Mouse (Mus musculus): ENCODE measurements around the gene Rcc2. TPM values are rescaled to one million over a fixed set of nuclear protein-coding genes. Genes with fewer than 3 reads are reported as not detected.

Rcc2 gene
- polyA plus RNA-seq, 1 experiment from 2014 or later, result 13.7 TPM

DNA sequence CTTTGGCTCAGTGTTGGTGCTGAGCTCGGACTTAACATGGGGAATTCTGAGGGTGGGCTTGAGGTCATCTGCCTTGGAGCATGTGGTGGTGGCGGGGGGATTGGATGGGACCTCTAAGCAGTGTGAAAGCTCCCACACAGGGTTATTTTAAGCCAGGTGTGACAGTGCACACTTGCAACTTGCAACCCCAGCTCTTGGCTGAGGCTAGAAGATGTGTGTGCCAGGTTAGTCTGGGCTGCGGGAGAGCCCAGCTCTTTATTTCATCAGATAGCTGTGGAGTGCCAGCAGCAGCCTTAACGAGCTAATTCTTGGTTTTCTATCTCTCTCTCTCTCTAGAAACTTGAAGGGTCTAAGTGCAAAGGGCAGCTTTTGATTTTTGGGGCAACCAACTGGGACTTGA, 7.3 kb downstream of the Rcc2 start:
- Histone ChIP-seq H3K27ac (ENCODE audit: low read length) (peak overlapping the region; percentile 78), H3K36me3 (ENCODE audit: control insufficient read depth, insufficient read depth, low read length) (peaks cover 11% of the 10 kb centered on the region; the same call in 1 of the 2 replicates), H3K27me3 (replicated peaks; ENCODE audit: control insufficient read depth, insufficient read depth, low read length) (no peaks in the 10 kb centered on the region), H3K9ac (ENCODE audit: low read depth, low read length) (peak overlapping the region; percentile 50), H3K4me3 (ENCODE audit: low read length) (peak overlapping the region; percentile 12; the same call in 1 of the 2 replicates), H3K4me2 (ENCODE audit: low read depth, low read length) (peak overlapping the region; percentile 34), H3K9me3 (ENCODE audit: control insufficient read depth, low read length) (no peaks in the 10 kb centered on the region), H3K4me1 (ENCODE audit: control insufficient read depth, insufficient read depth, low read length) (peaks cover 55% of the 10 kb centered on the region)
- 71% methylated on average over 4 of the region's 4 CpGs for WGBS
- no peak for ATAC-seq

DNA sequence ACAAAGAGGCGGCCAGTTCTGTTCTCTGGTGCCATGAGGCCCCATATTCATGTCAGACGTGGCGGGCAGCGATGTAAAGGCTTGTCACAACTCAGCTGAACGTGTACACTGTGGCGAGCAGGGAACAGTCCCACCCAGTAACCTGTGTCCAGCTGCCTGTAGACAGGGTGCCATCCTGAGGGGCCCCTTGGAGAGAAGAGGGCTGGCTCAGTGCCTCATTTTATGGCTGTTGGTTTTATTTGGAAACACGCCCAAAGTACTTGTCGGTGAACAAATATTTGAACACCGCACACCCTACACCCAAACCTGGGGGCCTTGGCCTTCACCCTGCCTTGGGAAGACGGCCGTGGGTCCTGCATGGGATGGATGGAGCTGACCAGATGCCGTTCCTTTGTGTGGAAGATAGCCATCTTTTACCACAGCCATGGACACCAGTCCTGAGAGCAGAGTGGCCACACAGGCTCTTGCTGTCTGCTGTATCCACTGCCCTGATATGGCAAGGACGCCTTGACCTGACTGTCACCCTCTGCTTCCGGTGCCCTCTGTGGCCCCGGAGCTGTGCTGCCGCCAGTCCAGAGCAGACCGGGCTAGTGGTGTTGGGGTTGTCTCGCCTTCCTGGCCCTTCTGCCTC, 8.1 kb downstream of the Rcc2 start:
- Histone ChIP-seq H3K27me3 (replicated peaks; ENCODE audit: control insufficient read depth, insufficient read depth, low read length) (no peaks in the 10 kb centered on the region), H3K36me3 (ENCODE audit: control insufficient read depth, insufficient read depth, low read length) (peaks cover 11% of the 10 kb centered on the region; the same call in 1 of the 2 replicates), H3K4me2 (ENCODE audit: low read depth, low read length) (peak overlapping the region; percentile 34), H3K4me1 (ENCODE audit: control insufficient read depth, insufficient read depth, low read length) (peaks cover 54% of the 10 kb centered on the region), H3K27ac (ENCODE audit: low read length) (peak overlapping the region; percentile 78), H3K4me3 (ENCODE audit: low read length) (no peak overlapping the region), H3K9me3 (ENCODE audit: control insufficient read depth, low read length) (no peaks in the 10 kb centered on the region), H3K9ac (ENCODE audit: low read depth, low read length) (peak overlapping the region; percentile 50)
- WGBS, result 57% methylated on average over 18 of the region's 18 CpGs
- peak; percentile 84 for ATAC-seq

DNA sequence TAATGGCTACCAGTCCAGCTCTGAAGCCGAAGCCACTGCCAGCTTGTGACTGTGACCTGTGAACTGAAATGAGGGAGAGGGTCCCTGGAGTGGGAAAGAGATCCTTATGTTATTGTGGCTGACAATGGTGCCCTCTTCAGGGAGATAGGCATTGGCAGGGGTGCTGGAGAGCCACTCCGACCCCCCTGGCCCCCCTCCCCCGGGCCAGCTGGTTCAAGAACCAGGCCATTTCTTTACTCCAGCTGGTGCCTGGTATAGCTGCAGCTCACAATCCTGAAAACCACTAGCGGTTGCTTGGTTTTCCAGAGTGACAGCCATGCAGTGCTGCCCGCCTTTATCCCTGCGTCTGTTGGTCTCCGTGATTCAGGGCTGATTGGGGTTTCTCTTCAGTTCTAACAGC, 8.8 kb downstream of the Rcc2 start:
- Histone ChIP-seq H3K27me3 (replicated peaks; ENCODE audit: control insufficient read depth, insufficient read depth, low read length) (no peaks in the 10 kb centered on the region), H3K4me3 (ENCODE audit: low read length) (no peak overlapping the region), H3K4me1 (ENCODE audit: control insufficient read depth, insufficient read depth, low read length) (peaks cover 50% of the 10 kb centered on the region), H3K9me3 (ENCODE audit: control insufficient read depth, low read length) (no peaks in the 10 kb centered on the region), H3K36me3 (ENCODE audit: control insufficient read depth, insufficient read depth, low read length) (peaks cover 13% of the 10 kb centered on the region; the same call in 1 of the 2 replicates), H3K4me2 (ENCODE audit: low read depth, low read length) (no peak overlapping the region), H3K9ac (ENCODE audit: low read depth, low read length) (no peak overlapping the region), H3K27ac (ENCODE audit: low read length) (no peak overlapping the region)
- WGBS, result 73% methylated on average over 7 of the region's 7 CpGs
- ATAC-seq, result no peak

DNA sequence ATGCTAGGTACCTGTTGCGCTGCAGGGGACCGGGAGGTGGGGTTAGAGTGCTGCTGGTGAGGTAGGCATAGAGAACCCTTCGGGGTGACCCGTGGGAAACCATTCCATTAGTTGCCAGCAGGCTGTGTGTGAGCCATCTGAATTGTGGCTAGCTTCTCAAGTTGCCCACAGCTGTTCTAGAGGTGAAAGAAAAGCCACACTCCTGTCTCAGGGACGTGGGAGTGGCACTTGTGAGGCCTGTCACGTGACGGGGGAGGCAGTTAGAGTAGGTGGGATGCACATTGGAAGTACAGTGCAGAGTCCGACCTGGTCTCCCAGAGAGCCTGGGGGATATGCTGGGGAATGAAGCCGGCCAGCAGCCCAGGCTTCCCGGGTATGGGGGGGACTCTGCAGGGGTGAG, 9.3 kb downstream of the Rcc2 start:
- Histone ChIP-seq H3K27me3 (replicated peaks; ENCODE audit: control insufficient read depth, insufficient read depth, low read length) (no peaks in the 10 kb centered on the region), H3K9ac (ENCODE audit: low read depth, low read length) (no peak overlapping the region; the same call in 1 of the 2 replicates), H3K36me3 (ENCODE audit: control insufficient read depth, insufficient read depth, low read length) (peaks cover 18% of the 10 kb centered on the region), H3K4me2 (ENCODE audit: low read depth, low read length) (no peak overlapping the region), H3K4me3 (ENCODE audit: low read length) (no peak overlapping the region), H3K4me1 (ENCODE audit: control insufficient read depth, insufficient read depth, low read length) (peaks cover 47% of the 10 kb centered on the region), H3K27ac (ENCODE audit: low read length) (no peak overlapping the region), H3K9me3 (ENCODE audit: control insufficient read depth, low read length) (no peaks in the 10 kb centered on the region)
- no peak for ATAC-seq
- 83% methylated on average over 10 of the region's 10 CpGs for WGBS

DNA sequence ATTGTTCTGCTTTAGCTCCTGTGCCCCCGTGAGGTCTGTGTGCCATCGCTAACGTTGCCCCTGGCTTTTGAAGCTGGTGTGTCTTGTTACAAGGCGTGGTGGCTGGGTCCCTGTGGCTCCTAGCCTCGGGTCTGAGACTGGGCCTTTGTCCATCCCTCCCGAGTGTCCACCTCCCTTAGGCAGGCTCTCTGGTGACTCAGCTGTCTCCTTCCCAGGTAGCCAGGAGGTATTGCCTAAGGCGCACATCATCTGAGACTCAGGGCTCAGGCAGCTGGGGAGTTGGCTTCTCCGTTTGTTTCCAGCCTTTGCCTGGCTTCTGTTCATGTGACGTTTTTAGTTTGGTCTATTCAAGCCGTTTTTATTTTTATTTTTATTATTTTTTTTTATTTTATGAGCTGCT, 10.4 kb downstream of the Rcc2 start:
- WGBS, result 85% methylated on average over 10 of the region's 10 CpGs
- Histone ChIP-seq H3K4me3 (ENCODE audit: low read length) (no peak overlapping the region), H3K4me2 (ENCODE audit: low read depth, low read length) (no peak overlapping the region), H3K27ac (ENCODE audit: low read length) (no peak overlapping the region), H3K36me3 (ENCODE audit: control insufficient read depth, insufficient read depth, low read length) (peaks cover 27% of the 10 kb centered on the region), H3K9me3 (ENCODE audit: control insufficient read depth, low read length) (no peaks in the 10 kb centered on the region), H3K9ac (ENCODE audit: low read depth, low read length) (no peak overlapping the region), H3K4me1 (ENCODE audit: control insufficient read depth, insufficient read depth, low read length) (peaks cover 37% of the 10 kb centered on the region), H3K27me3 (replicated peaks; ENCODE audit: control insufficient read depth, insufficient read depth, low read length) (no peaks in the 10 kb centered on the region)
- ATAC-seq, result no peak

DNA sequence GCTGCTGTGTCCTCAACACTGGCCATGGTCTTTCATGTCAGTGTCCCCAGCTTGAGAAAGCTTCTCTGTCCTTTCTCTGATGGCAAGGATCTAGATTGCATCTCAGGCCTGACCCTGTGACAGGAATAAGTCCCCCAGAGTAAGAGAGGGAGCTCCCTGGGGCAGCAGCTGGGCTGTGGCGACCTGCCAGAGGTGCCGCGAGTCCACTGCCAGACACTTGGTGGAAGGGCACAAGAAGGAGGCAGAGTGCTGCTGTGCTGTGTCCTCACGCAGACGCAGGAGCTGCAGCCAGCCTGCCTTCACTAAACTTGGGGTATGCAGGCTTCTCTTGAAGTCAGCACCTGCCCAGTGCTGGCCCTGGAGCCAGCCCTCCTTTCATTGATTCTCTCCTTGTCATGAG, 11.0 kb downstream of the Rcc2 start:
- Histone ChIP-seq H3K9me3 (ENCODE audit: control insufficient read depth, low read length) (no peaks in the 10 kb centered on the region), H3K4me3 (ENCODE audit: low read length) (no peak overlapping the region), H3K4me2 (ENCODE audit: low read depth, low read length) (no peak overlapping the region), H3K27ac (ENCODE audit: low read length) (no peak overlapping the region), H3K9ac (ENCODE audit: low read depth, low read length) (no peak overlapping the region), H3K4me1 (ENCODE audit: control insufficient read depth, insufficient read depth, low read length) (peaks cover 33% of the 10 kb centered on the region), H3K36me3 (ENCODE audit: control insufficient read depth, insufficient read depth, low read length) (peaks cover 30% of the 10 kb centered on the region), H3K27me3 (replicated peaks; ENCODE audit: control insufficient read depth, insufficient read depth, low read length) (no peaks in the 10 kb centered on the region)
- ATAC-seq, result no peak
- WGBS, result 81% methylated on average over 5 of the region's 5 CpGs

DNA sequence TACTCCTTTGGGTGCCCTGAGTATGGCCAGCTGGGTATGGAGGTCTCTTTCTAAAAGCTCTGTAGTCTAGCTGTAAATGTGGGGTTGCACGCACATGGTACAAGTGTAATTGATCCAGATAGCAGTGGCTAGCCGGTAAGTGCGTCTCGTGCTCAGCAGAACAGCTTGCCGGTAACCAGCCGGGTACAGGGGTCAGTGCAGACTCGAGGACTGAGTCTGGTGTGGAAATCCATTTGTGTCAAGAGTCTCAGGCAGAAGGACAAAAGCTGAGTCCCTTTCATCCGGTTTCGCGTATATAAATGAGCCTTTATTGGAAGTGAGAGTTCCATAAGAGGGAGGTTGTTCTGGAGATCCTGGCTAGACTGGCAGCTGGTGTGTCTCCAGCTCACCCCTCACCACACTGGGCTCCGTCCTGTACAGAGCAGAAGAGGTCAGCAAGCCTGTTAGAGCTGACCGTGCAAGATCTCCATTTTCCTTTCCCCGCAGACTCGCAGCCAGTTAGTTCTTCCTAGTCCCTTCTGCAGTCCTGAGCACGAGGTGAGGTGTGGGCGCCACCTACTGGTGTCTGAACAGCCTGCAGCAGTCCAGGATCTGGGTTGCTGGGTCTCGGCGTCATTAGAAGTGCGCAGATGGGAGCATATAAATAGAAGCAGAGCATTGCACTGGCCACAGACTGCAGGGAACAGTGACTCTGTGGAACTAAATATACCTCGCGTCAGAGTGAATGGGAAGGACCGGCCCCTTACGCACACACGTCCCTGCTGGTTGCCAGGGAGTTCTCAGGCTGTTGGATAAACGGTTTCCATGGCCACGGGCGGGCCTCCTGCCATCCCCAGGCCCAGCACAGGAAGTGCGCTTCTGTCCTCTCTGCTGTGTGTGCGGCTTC, 13.4 kb downstream of the Rcc2 start:
- no peaks in the 10 kb centered on the region for H3K9me3 ChIP-seq (ENCODE audit: control insufficient read depth, low read length)
- peaks cover 10% of the 10 kb centered on the region for H3K4me1 ChIP-seq (ENCODE audit: control insufficient read depth, insufficient read depth, low read length)
- no peak overlapping the region for H3K4me2 ChIP-seq (ENCODE audit: low read depth, low read length)
- peak overlapping the region; percentile 61 for H3K27ac ChIP-seq (ENCODE audit: low read length)
- no peaks in the 10 kb centered on the region for H3K27me3 ChIP-seq (replicated peaks; ENCODE audit: control insufficient read depth, insufficient read depth, low read length)
- H3K36me3 ChIP-seq (ENCODE audit: control insufficient read depth, insufficient read depth, low read length), result peaks cover 34% of the 10 kb centered on the region
- ATAC-seq, result peak; percentile 83
- 40% methylated on average over 29 of the region's 29 CpGs for WGBS
- 0 out of 2 replicates have a peak overlapping the region, but pooled peaks have one; percentile 24 for H3K9ac ChIP-seq (ENCODE audit: low read depth, low read length)
- H3K4me3 ChIP-seq (ENCODE audit: low read length), result no peak overlapping the region

DNA sequence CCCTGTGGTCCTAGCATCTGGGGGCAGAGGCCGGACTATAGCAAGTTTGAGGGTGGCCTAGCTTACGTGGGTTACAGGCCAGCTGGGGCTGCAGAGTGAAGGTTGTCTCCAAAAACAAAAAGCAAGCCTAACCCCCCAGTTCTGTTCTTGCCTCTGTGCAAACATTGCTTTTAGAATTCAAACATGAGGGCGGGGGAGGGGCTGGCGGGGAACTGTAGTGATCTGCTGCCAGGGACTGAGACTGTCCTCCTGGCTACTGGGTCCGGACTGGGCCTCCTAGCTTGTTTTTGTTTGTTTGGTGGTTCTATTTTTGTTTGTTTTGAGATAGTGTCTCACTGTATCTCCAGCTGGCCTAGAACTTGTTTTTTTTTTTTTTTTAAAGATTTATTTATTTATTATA, 14.2 kb downstream of the Rcc2 start:
- no peak for ATAC-seq
- 76% methylated on average over 5 of the region's 5 CpGs for WGBS

DNA sequence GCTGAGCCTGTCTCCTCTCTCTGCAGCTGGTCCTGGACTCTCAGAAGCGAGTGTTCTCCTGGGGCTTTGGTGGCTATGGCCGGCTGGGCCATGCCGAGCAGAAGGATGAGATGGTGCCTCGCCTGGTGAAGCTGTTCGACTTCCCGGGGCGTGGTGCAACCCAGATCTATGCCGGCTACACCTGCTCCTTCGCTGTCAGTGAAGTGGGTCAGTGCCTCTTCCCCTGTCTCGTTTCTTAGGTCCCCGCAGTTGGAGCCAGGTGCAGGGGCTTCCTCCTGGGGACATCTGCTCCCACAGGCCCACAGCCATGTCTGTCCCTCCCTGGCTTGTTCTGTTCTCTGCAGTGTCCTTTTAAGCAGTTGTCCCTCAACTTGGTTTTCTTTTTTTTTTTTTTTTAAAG, 16.7 kb downstream of the Rcc2 start:
- no peak overlapping the region for H3K4me2 ChIP-seq (ENCODE audit: low read depth, low read length)
- 84% methylated on average over 11 of the region's 11 CpGs for WGBS
- H3K9ac ChIP-seq (ENCODE audit: low read depth, low read length), result no peak overlapping the region
- ATAC-seq, result no peak
- H3K4me1 ChIP-seq (ENCODE audit: control insufficient read depth, insufficient read depth, low read length), result peaks cover 5% of the 10 kb centered on the region
- no peaks in the 10 kb centered on the region for H3K27me3 ChIP-seq (replicated peaks; ENCODE audit: control insufficient read depth, insufficient read depth, low read length)
- no peaks in the 10 kb centered on the region for H3K9me3 ChIP-seq (ENCODE audit: control insufficient read depth, low read length)
- H3K4me3 ChIP-seq (ENCODE audit: low read length), result no peak overlapping the region
- H3K36me3 ChIP-seq (ENCODE audit: control insufficient read depth, insufficient read depth, low read length), result peaks cover 39% of the 10 kb centered on the region
- H3K27ac ChIP-seq (ENCODE audit: low read length), result no peak overlapping the region

More for the DNA sequence above, 14.2 kb downstream of the Rcc2 start:
- no peak overlapping the region for H3K4me2 ChIP-seq (ENCODE audit: low read depth, low read length)
- no peak overlapping the region for H3K27ac ChIP-seq (ENCODE audit: low read length)
- H3K4me3 ChIP-seq (ENCODE audit: low read length), result no peak overlapping the region
- no peaks in the 10 kb centered on the region for H3K27me3 ChIP-seq (replicated peaks; ENCODE audit: control insufficient read depth, insufficient read depth, low read length)
- H3K36me3 ChIP-seq (ENCODE audit: control insufficient read depth, insufficient read depth, low read length), result peaks cover 40% of the 10 kb centered on the region
- no peak overlapping the region for H3K9ac ChIP-seq (ENCODE audit: low read depth, low read length)
- no peaks in the 10 kb centered on the region for H3K9me3 ChIP-seq (ENCODE audit: control insufficient read depth, low read length)
- H3K4me1 ChIP-seq (ENCODE audit: control insufficient read depth, insufficient read depth, low read length), result peaks cover 5% of the 10 kb centered on the region
